Mouse (Mus musculus): ENCODE results near the gene Hephl1. TPM values are rescaled to one million over a fixed set of nuclear protein-coding genes. Genes with fewer than 3 reads are reported as not detected.

The Hephl1 gene
- polyA plus RNA-seq (2012; rRNA removed; ENCODE audit: low replicate concordance) = 0.02 TPM in 1 of 2 replicates, not detected in the other

DNA sequence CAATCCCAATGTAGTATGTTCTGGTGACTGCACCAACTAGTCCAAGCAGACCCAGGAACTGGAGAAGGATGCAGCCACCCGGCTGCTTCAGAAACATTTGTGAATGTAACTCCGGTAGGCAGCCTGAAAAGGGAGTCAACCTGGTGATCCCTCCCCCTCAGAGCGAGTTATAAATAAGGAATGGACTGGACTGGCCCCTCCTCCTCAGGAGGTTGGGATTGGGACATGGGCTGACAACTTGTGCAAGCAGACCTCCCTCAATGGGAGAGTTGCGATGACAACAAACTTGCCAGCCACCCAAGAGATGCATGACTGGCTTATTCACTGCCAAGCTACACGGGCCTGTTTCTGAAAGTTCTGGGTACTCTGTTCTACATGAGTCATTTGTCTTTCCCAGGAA, at the start of gene Hephl1:
Hephl1 (minus strand) TSS at position 101 of the 400 bp plus-strand sequence.

DNA sequence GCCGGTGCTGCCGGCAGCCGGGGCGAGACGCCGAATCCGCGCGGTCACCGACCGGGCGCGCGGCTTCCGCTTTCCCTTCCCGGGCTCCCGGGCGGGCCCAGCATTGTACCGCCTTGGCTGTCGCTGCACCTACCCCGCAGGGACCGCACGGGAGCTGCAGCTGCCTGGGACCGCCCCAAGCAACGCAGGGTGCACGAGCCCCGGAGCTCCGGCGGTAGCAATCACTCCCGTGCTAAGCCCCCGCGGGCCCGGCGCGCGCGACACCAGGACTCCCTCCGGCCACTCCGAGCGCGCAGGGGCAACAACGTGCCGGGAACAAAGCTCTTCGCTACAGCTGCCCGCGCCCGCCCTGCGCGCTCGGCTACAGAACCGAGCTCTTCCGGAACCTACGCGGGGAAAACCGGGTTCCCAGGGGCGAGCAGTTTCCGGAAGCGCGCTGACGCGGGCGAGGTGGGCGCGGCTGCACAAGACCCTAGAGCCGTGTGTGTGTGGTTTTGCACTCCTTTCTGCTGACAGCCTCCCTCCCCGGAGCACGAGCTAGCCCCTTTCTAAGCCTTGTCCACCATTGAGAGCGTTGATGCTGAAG, 66.7 kb downstream of the Hephl1 start, which contains the start of gene Panx1:
Panx1 (minus strand) TSS at position 395 of the 586 bp plus-strand sequence.

Other genes with a start within 250 kb of the Hephl1 start
- 0.16 and 3.8 TPM in 2 replicates for gene Izumo1r, start 208.2 kb downstream of the Hephl1 start, polyA plus RNA-seq (2012; rRNA removed; ENCODE audit: low replicate concordance)
- gene Panx1, start 66.6 kb downstream of the Hephl1 start, polyA plus RNA-seq (2012; rRNA removed; ENCODE audit: low replicate concordance) = 74.2 and 149 TPM in 2 replicates
- gene Vstm5, start 126.9 kb upstream of the Hephl1 start, polyA plus RNA-seq (2012; rRNA removed; ENCODE audit: low replicate concordance) = 26.3 and 38.0 TPM in 2 replicates
- 12.9 and 15.3 TPM in 2 replicates for gene Med17, start 167.8 kb upstream of the Hephl1 start, polyA plus RNA-seq (2012; rRNA removed; ENCODE audit: low replicate concordance)
- 3.4 and 4.5 TPM in 2 replicates for gene Taf1d, start 194.1 kb upstream of the Hephl1 start, polyA plus RNA-seq (2012; rRNA removed; ENCODE audit: low replicate concordance)
- 11.7 and 15.1 TPM in 2 replicates for gene 4931406C07Rik, start 194.3 kb upstream of the Hephl1 start, polyA plus RNA-seq (2012; rRNA removed; ENCODE audit: low replicate concordance)
- 0.24 and 0.78 TPM in 2 replicates for gene Cep295, start 245.7 kb upstream of the Hephl1 start, polyA plus RNA-seq (2012; rRNA removed; ENCODE audit: low replicate concordance)

Data from duodenum, adult 2 months (tissue).